Mouse (Mus musculus): ENCODE measurements around the gene Olfr1257.

- TF ChIP-seq CTCF (IDR thresholded peaks at IDR 0.05; ENCODE audit: control insufficient read depth, insufficient read depth, low read length) (no peak), POLR2A (IDR thresholded peaks at IDR 0.05; ENCODE audit: borderline replicate concordance, control insufficient read depth, low read depth, low read length) (no peak)
Observed at GRCm38 (mm10) chr2:89927009-89927408, 48.8 kb downstream of the Olfr1257 start, which contains the start of gene Olfr1258.

Measured in bone marrow, adult 2 months (tissue).